In the genomic region with DNA sequence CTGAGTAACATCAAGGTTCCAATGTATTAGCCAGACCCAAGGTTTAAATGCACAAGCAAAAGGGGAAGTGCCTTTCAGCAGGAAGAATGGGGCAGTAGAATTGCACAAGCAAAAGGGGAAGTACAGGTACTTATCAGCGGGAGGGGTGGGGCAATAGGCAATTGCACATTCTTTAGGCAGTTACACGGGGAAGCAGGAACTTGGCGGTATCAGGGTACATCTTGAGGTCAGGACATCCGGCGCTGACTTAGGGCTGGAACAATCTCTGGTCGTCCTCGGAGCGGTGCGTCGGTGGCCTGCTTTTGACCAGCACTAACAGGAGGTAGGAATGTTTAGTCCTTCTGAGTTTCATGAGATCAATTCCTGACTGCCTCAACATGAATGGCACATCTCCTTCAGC, we compare ENCODE assay signal across 5 mouse cellular contexts.
DNase-seq lines count a peak whose midpoint lies in the region.

No protein-coding gene starts in this region.

- DNase-seq in 416B (ENCODE audit: low read depth) (peak; percentile 17), MEL-GATA-1-ER (ENCODE audit: extremely low read depth, low read depth) (peak; percentile 56), ZHBTc4 (ENCODE audit: low read depth, low spot score) (peak; percentile 3)
- peak; percentile 6 to 20 for DNase-seq in B cell, adult 2 months
- DNase-seq in yolk sac, embryonic 10.5 days (ENCODE audit: low spot score) = peak; percentile 9

Comparison
In these comparisons a context has a peak if more than half of its experiments do, and no peak if none do; other contexts are left out.
1. Peak in every context shown above with its lines: DNase-seq.
2. DNase-seq: peak in every context shown above with its lines; median percentile 56 in MEL-GATA-1-ER; 17 in 416B; 13 in B cell, adult 2 months; 9 in yolk sac, embryonic 10.5 days; 3 in ZHBTc4.